Mouse (Mus musculus): ENCODE data around the gene Dcdc2b.

Dcdc2b gene

GRCm38 (mm10) chr4:129577688-129578087 is 36.4 kb downstream of the Dcdc2b start:
- no peak for DNase-seq

GRCm38 (mm10) chr4:129576863-129577491 is 37.1 kb downstream of the Dcdc2b start:
- DNase-seq, result no peak

DNA sequence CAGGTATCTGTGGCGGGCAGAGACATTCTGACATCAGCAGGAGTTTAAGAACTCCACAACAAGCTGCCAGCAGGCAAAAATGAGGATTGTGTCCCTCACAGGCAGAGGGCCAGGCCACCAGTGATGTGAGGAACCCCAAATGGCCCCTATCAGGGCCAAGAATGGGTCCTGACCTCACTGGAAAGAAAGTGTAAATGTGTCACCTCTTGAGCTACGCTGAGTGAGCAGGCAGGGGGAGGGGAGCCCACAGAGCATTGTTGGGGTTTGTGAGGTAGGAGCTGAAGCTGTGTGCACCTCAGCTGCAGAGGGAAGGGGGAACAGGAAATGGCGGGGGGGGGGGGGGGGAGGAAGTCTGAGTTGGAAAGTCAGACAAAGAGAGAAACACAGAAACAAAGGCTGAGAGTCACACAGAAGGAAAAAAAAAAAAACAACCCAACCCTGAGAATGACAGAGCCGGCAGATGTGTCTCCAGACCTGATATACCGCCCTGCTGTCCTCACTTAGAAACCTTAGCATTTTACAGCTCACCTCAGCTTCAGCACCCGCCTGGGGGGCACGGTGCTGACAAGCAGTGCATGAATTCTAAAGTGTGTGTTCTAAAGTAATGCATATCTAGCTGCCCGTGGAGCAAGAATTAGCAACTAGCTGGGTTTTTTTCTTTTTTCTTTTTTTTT is 38.7 kb downstream of the Dcdc2b start:
- DNase-seq, result no peak

DNA sequence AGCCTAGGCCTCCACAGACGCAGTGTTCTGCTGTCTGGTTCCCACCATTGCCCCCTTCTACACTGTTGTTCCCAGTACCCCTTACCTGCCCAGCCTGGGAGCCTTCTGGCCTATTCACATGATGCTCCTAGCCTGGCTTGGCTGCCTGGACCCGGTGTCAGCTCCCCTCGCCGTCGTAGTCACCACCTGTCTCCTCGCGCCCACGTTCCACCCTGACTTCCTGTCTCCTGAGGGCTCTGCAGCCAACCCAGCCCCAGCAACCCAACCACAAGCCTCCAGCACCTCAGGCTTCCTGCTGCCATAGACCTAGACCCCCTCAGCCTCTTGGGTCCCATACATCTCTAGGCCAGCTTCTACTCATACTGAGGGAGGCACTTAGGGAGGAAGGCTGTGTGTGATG is 40.6 kb downstream of the Dcdc2b start, which contains the start of gene Lck:
Lck (minus strand) TSS at position 212 of the 400 bp plus-strand sequence.
- DNase-seq, result no peak

DNA sequence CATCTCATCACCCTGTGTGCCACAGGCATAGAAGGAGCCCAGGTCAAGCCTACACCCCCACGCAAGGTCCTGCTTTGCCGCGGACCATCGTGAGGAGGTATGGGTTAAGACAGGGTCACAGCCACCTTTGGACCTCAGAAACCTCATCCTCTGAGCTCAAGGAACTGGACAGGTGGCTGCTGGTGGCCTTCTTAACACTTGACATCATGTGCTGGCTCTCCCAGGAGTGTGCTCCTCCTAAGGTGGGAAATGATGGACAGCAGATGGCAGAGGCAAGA is 41.0 kb downstream of the Dcdc2b start:
- DNase-seq, result no peak

DNA sequence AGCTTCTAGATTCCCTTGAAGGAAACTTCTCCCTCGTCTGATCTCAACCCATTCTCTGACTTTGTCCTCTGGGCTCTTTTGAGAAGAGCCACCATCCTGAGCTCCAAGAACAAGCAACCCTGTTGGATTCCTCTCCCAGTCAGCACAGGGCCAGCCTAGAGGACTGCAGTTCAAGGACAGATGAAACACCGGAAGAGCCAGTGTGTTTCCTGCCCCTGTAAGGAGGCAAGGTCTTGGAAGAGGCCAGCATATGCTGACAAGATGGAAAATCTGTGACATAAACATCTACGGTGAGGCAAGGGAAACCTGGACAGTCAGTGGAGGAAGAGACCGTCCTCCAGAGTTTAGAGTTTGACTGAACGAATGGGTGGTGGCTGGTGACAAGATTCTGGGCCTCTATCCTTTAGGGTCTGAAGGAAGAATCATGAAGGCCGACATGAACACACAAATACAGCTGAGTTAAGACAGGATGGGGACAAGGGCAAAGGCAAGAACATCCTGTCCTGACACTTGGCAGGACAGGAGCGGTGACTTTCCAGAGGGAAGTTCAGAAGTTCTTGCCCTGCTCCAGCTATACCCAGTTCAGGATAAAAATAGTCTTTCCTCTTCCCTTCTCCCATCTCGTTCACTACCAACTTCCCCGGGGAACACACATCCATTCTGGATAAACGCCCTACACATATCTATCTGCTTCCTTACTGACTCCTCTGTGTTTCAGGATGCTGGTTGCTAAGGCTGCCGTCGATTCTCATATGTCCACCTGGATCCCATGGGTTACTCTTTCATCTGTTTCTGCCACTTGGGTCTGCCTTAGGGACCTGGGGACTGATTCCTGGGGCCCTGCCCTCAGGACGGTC is 41.6 kb downstream of the Dcdc2b start:
- DNase-seq, result no peak

DNA sequence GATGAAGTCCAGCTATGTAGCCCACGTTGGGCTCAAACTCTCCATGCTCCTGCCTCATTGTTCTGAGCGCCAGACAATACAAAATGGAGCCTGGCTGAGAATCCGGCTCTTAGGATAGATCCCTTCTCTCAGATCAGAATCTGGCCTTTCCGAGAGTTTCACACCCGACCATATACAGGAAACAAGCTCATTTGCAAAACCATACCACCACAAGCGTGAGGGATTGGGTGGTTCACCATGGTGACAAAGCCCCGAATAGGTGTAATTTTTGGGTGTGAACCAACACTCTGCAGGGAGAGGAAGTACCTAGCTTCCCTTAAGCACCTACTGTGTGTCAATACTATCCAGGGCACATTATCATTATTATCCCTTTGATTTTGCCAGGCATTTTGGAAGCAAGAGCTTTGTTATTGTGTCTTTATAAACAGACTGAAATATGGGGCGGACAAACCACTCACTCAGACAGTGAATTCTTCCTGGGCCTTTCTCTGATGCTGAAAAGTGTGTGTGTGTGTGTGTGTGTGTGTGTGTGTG is 42.4 kb downstream of the Dcdc2b start:
- DNase-seq, result no peak

GRCm38 (mm10) chr4:129570028-129570427 is 44.0 kb downstream of the Dcdc2b start:
- no peak for DNase-seq

DNA sequence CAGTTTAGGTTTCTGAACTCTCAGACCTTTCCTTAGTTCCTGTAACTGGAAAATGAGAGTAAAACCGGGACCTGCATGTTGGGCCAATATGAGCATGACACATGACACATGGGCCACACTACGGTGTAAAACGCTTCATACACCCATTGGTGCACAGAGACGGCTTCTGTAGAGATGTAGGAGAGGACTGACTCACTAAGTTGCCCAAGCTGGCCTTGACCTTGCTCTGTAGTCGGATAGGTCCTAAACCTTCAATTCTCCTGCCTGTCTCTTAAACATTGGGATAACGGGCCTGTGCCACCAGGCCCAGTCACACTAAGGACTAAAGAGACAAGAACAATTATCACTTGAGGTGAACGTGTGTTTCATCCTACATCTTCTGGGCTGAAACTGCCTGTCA is 45.7 kb downstream of the Dcdc2b start:
- DNase-seq, result no peak

- DNase-seq, result no peak
Measured at GRCm38 (mm10) chr4:129565139-129565538, 48.9 kb downstream of the Dcdc2b start.

GRCm38 (mm10) chr4:129563718-129564117 is 50.3 kb downstream of the Dcdc2b start:
- DNase-seq, result no peak

- DNase-seq, result no peak
Measured at GRCm38 (mm10) chr4:129561184-129561583, 52.9 kb downstream of the Dcdc2b start.

Measured in cerebellum, adult 9-11 months (tissue).